Mouse (Mus musculus) stomach, embryonic 15.5 days (tissue): Measurements from ENCODE around the gene E430018J23Rik. TPM values are rescaled to one million over a fixed set of nuclear protein-coding genes. Genes with fewer than 3 reads are reported as not detected.
"Not testable (repeated sequence)": the region's sequence is repeated elsewhere in the genome, so short reads cannot be mapped to it uniquely, and the experiment has no call there.

Source experiments
- ATAC-seq: fragments of 200-750 bp; cut with Nextera tagmentation; 2 replicates; pipeline ENCODE4 v1.8.0; 2017; ENCODE audit warnings: low read depth, moderate number of reproducible peaks, moderate TSS enrichment; ENCODE audit not compliant: insufficient read depth, low FRiP score
- H3K27ac ChIP-seq: fragments of 300-500 bp; sonication (generic); 2 replicates; pipeline ENCODE4 v1.5.1; 2015; ENCODE audit warnings: mild to moderate bottlenecking, inconsistent platforms
- H3K27me3 ChIP-seq: fragments of 300-500 bp; sonication (generic); replicated peaks from 2 replicates; pipeline ENCODE4 v1.6.1; 2015; ENCODE audit warnings: inconsistent platforms
- H3K36me3 ChIP-seq: fragments of 300-500 bp; sonication (generic); 2 replicates; pipeline ENCODE4 v1.6.1; 2015; ENCODE audit warnings: inconsistent platforms
- H3K4me1 ChIP-seq: fragments of 300-500 bp; sonication (generic); 2 replicates; pipeline ENCODE4 v1.6.1; 2015; ENCODE audit warnings: inconsistent platforms
- H3K4me2 ChIP-seq: fragments of 300-500 bp; sonication (generic); 2 replicates; pipeline ENCODE4 v1.6.1; 2015; ENCODE audit warnings: mild to moderate bottlenecking, inconsistent platforms
- H3K4me3 ChIP-seq: fragments of 300-500 bp; sonication (generic); replicated peaks from 2 replicates; pipeline ENCODE4 v1.5.1; 2015; ENCODE audit warnings: inconsistent platforms
- H3K9ac ChIP-seq: fragments of 300-500 bp; sonication (generic); 2 replicates; pipeline ENCODE4 v1.6.1; 2015; ENCODE audit warnings: inconsistent platforms
- H3K9me3 ChIP-seq: fragments of 300-500 bp; sonication (generic); 2 replicates; pipeline ENCODE4 v1.6.1; 2016; ENCODE audit warnings: inconsistent platforms
- WGBS: fragments of 180-500 bp; shearing (Covaris S2); methylation state at CpG from one replicate; pipeline ENCODE4 v1.1.7; 2015; 5-methylcytosine and 5-hydroxymethylcytosine counted together
- polyA plus RNA-seq: library from polyadenylated mRNA; unstranded; fragments of >200 nt; fragmentation: Nextera tagmentation; extraction: Ambion mirVana; gene quantifications from 2 replicates; pipeline ENCODE4 v1.2.1, GENCODE M21; 2015

Gene E430018J23Rik
- polyA plus RNA-seq, 1 experiment from 2014 or later = 6.3 TPM

GRCm38 (mm10) chr7:127402980-127403379, 9.6 kb upstream of the E430018J23Rik start:
- ATAC-seq = no peak
- WGBS = 51% methylated on average over 2 of the region's 2 CpGs

GRCm38 (mm10) chr7:127400355-127400754, 6.9 kb upstream of the E430018J23Rik start:
- H3K27me3 ChIP-seq = no peaks in the 10 kb centered on the region
- H3K4me3 ChIP-seq = no peak overlapping the region
- no peak overlapping the region for H3K9ac ChIP-seq
- no peaks in the 10 kb centered on the region for H3K4me1 ChIP-seq
- 65% methylated on average over 3 of the region's 3 CpGs for WGBS
- H3K4me2 ChIP-seq = no peak overlapping the region
- H3K36me3 ChIP-seq = peaks cover 5% of the 10 kb centered on the region; the same call in 1 of the 2 replicates
- no peak for ATAC-seq
- H3K9me3 ChIP-seq = no peaks in the 10 kb centered on the region
- no peak overlapping the region for H3K27ac ChIP-seq

More at GRCm38 (mm10) chr7:127402980-127403379, 9.6 kb upstream of the E430018J23Rik start:
- no peaks in the 10 kb centered on the region for H3K27me3 ChIP-seq
- no peak overlapping the region for H3K27ac ChIP-seq
- H3K36me3 ChIP-seq = peaks cover 5% of the 10 kb centered on the region; the same call in 1 of the 2 replicates
- H3K9ac ChIP-seq = no peak overlapping the region
- H3K4me2 ChIP-seq = no peak overlapping the region
- H3K9me3 ChIP-seq = no peaks in the 10 kb centered on the region
- H3K4me3 ChIP-seq = no peak overlapping the region
- peaks cover 5% of the 10 kb centered on the region; the same call in 1 of the 2 replicates for H3K4me1 ChIP-seq

GRCm38 (mm10) chr7:127393944-127394333, 510 bp upstream of the E430018J23Rik start:
- peak overlapping the region; percentile 74; the same call in 1 of the 2 replicates for H3K27ac ChIP-seq
- no peaks in the 10 kb centered on the region for H3K27me3 ChIP-seq
- peak overlapping the region; percentile 79 for H3K4me2 ChIP-seq
- WGBS = 15% methylated on average over 7 of the region's 7 CpGs
- H3K36me3 ChIP-seq = peaks cover 8% of the 10 kb centered on the region; the same call in 1 of the 2 replicates
- peak overlapping the region; percentile 72 for H3K4me3 ChIP-seq
- H3K9ac ChIP-seq = peak overlapping the region; percentile 34; the same call in 1 of the 2 replicates
- ATAC-seq = no peak
- no peaks in the 10 kb centered on the region for H3K9me3 ChIP-seq
- H3K4me1 ChIP-seq = peaks cover 10% of the 10 kb centered on the region; the same call in 1 of the 2 replicates

GRCm38 (mm10) chr7:127392251-127392824, 1.1 kb downstream of the E430018J23Rik start:
- peak overlapping the region; percentile 72 for H3K4me3 ChIP-seq
- no peak overlapping the region for H3K27ac ChIP-seq
- no peaks in the 10 kb centered on the region for H3K9me3 ChIP-seq
- H3K27me3 ChIP-seq = no peaks in the 10 kb centered on the region
- H3K4me1 ChIP-seq = peaks cover 10% of the 10 kb centered on the region; the same call in 1 of the 2 replicates
- peak overlapping the region; percentile 71; the same call in 1 of the 2 replicates for H3K9ac ChIP-seq
- no peak for ATAC-seq
- peaks cover 8% of the 10 kb centered on the region; the same call in 1 of the 2 replicates for H3K36me3 ChIP-seq
- 79% methylated on average over 8 of the region's 8 CpGs for WGBS
- peak overlapping the region; percentile 79 for H3K4me2 ChIP-seq

- ATAC-seq = no peak
- WGBS = 95% methylated on average over 16 of the region's 16 CpGs
Measured at GRCm38 (mm10) chr7:127391538-127391937, 1.9 kb downstream of the E430018J23Rik start.

GRCm38 (mm10) chr7:127390306-127390705, 3.1 kb downstream of the E430018J23Rik start:
- Histone ChIP-seq H3K4me3 (no peak overlapping the region), H3K27ac (no peak overlapping the region), H3K36me3 (peaks cover 8% of the 10 kb centered on the region; the same call in 1 of the 2 replicates), H3K9ac (no peak overlapping the region), H3K4me2 (no peak overlapping the region), H3K27me3 (no peaks in the 10 kb centered on the region), H3K9me3 (no peaks in the 10 kb centered on the region), H3K4me1 (peaks cover 10% of the 10 kb centered on the region; the same call in 1 of the 2 replicates)
- no peak for ATAC-seq
- 74% methylated on average over 7 of the region's 7 CpGs for WGBS

More at GRCm38 (mm10) chr7:127391538-127391937, 1.9 kb downstream of the E430018J23Rik start:
- Histone ChIP-seq H3K9me3 (no peaks in the 10 kb centered on the region), H3K4me2 (no peak overlapping the region), H3K4me3 (no peak overlapping the region), H3K36me3 (peaks cover 8% of the 10 kb centered on the region; the same call in 1 of the 2 replicates), H3K4me1 (peaks cover 10% of the 10 kb centered on the region; the same call in 1 of the 2 replicates), H3K9ac (no peak overlapping the region), H3K27ac (no peak overlapping the region), H3K27me3 (no peaks in the 10 kb centered on the region)

- H3K4me3 ChIP-seq, H3K27ac ChIP-seq, H3K4me1 ChIP-seq, H3K9ac ChIP-seq, H3K9me3 ChIP-seq, ATAC-seq, H3K4me2 ChIP-seq, H3K27me3 ChIP-seq: not testable (repeated sequence)
- peaks cover 16% of the 10 kb centered on the region for H3K36me3 ChIP-seq
Measured at GRCm38 (mm10) chr7:127388201-127388600, 5.2 kb downstream of the E430018J23Rik start.

GRCm38 (mm10) chr7:127386641-127387392, 6.6 kb downstream of the E430018J23Rik start, which contains the start of gene 9130019O22Rik:
TSS of gene 9130019O22Rik (minus strand) at chr7:127387166.
- Histone ChIP-seq H3K9me3 (no peaks in the 10 kb centered on the region), H3K27me3 (no peaks in the 10 kb centered on the region), H3K4me2 (peak within 1 kb of the TSS; percentile 73), H3K4me3 (peak within 1 kb of the TSS; percentile 60), H3K9ac (peak within 1 kb of the TSS; percentile 61), H3K27ac (peak within 1 kb of the TSS; percentile 65; the same call in 1 of the 2 replicates), H3K36me3 (peaks cover 13% of the 10 kb centered on the region), H3K4me1 (no peaks in the 10 kb centered on the region)
- WGBS = 12% methylated on average over 38 of the region's 38 CpGs
- ATAC-seq = peak; percentile 81

- H3K4me3 ChIP-seq, H3K36me3 ChIP-seq, H3K4me1 ChIP-seq, H3K27me3 ChIP-seq, ATAC-seq, H3K27ac ChIP-seq, H3K4me2 ChIP-seq, H3K9ac ChIP-seq, H3K9me3 ChIP-seq: not testable (repeated sequence)
- 88% methylated on average over 4 of the region's 4 CpGs for WGBS
Measured at GRCm38 (mm10) chr7:127385560-127385959, 7.9 kb downstream of the E430018J23Rik start.

- H3K36me3 ChIP-seq = peaks cover 7% of the 10 kb centered on the region; the same call in 1 of the 2 replicates
- no peak overlapping the region for H3K4me2 ChIP-seq
- H3K4me1 ChIP-seq = no peaks in the 10 kb centered on the region
- no peak overlapping the region for H3K4me3 ChIP-seq
- no peak overlapping the region for H3K9ac ChIP-seq
- no peaks in the 10 kb centered on the region for H3K9me3 ChIP-seq
- no peak for ATAC-seq
- no peaks in the 10 kb centered on the region for H3K27me3 ChIP-seq
- H3K27ac ChIP-seq = no peak overlapping the region
- WGBS = 53% methylated on average over 6 of the region's 6 CpGs
Measured at GRCm38 (mm10) chr7:127378310-127378921, 15.0 kb downstream of the E430018J23Rik start.

GRCm38 (mm10) chr7:127375271-127376245, 17.9 kb downstream of the E430018J23Rik start, which contains the start of gene Zfp747:
TSS of gene Zfp747 (minus strand) at chr7:127376050.
- H3K9me3 ChIP-seq, H3K36me3 ChIP-seq, H3K4me1 ChIP-seq, H3K27me3 ChIP-seq: not testable (repeated sequence)
- peak; percentile 94 for ATAC-seq
- H3K4me3 ChIP-seq = peak within 1 kb of the TSS; percentile 61
- peak within 1 kb of the TSS; percentile 71 for H3K4me2 ChIP-seq
- under 1% methylated on average over 49 of the region's 49 CpGs for WGBS
- peak within 1 kb of the TSS; percentile 60 for H3K9ac ChIP-seq
- H3K27ac ChIP-seq = peak within 1 kb of the TSS; percentile 80
